Mouse (Mus musculus) kidney, postnatal 25 days (tissue): ENCODE results near the gene BC005624.

Source experiments
- DNase-seq, 2 experiments: peaks; one replicate each; pipeline ENCODE4 v3.0.0; 2021; ENCODE audit warnings: mixed read lengths in 2 of 2

BC005624 gene

DNA sequence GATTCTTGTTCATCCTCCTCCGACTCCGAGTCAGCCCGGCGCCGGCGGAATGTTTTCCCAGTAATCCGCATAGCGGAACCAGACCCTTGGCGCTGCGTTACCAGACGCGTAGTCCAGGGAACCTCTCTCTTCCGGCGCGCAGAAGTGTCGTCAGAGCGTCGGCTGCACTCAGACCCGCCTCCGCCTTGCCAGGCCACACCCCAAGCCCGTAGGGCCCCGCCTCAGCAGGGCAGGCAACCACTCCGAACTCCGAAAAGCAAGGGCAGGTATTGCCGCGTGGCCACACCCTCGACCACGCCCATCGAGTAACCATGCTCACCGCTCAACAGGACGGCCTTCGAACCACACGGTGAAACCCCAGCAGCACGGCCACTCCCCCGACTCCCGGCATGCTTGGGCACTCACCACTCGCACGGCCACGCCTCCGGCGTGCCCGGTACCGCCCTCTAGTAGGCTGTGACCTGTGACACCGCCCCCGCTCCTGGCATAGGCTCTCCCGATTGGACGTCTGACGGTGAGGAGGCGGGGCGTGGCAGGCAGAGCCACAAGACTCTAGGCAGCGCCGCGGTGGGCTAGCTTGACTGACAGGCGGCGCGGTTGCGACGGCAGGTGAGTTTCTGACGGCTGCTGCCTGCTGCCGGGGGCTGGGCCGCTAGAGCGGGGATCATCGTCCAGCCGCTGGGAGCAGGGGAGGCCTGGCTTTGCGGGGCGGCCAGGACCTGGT lies at the start of gene BC005624, which contains the start of gene Usp20:
Gene BC005624 (minus strand): TSS at position 412 of the 724 bp plus-strand sequence.
Gene Usp20 (plus strand): TSS at position 490 of the 724 bp plus-strand sequence.
- peak; percentile 100 for DNase-seq

GRCm38 (mm10) chr2:31026642-31027041 lies 44.6 kb upstream of the BC005624 start:
- no peak for DNase-seq

- peak; percentile 46 to 78 for DNase-seq
These were observed 43.5 kb upstream of the BC005624 start for GRCm38 (mm10) chr2:31025458-31025857.

- DNase-seq = peak in 1 of 2 experiments; percentile 74
These were observed 42.8 kb upstream of the BC005624 start for GRCm38 (mm10) chr2:31024618-31025370.

DNA sequence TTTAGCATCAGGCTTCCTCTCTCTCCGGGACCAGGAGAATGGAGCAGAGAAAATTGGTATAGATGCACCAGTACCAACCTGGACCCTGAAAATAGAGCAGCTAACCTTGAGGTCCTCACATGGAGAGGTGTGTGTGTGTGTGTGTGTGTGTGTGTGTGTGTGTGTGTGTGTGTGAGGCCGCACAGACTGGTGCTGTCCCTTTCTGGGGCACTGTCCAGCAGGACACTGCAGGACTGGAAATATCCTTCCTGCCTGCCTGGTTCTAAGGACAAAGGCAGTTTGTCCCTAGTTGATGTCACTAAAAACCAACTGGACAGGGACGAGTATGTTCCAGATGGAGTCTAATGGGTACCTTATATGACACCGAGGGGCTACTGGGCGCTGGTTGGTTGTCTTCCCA lies 41.9 kb upstream of the BC005624 start:
- DNase-seq = no peak

GRCm38 (mm10) chr2:31020202-31020601 lies 38.2 kb upstream of the BC005624 start:
- no peak for DNase-seq

DNA sequence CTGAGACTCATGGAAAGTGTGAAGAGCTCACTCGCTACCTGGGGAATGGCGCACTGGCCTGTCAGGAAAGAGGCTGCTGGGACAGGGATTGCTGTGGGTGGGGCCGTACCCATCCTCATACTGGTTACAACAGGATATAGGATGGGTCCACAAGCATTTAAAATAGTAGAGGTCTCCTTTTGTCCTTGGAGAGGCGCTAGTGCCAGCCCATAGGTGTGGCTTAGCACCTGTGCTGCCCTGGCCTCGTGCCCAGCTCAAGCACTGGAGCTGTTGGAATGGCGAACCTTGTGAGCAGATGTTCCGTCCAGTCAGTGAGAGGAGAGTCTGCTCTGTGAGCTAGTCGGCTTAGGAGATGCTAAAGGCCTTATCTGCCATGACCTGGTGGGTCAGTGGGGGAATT lies 37.0 kb upstream of the BC005624 start:
- DNase-seq = peak in 1 of 2 experiments; percentile 59

- DNase-seq = no peak
These were observed 36.5 kb upstream of the BC005624 start for GRCm38 (mm10) chr2:31018519-31018918.

GRCm38 (mm10) chr2:31017625-31018317 lies 35.8 kb upstream of the BC005624 start:
- DNase-seq = no peak

DNA sequence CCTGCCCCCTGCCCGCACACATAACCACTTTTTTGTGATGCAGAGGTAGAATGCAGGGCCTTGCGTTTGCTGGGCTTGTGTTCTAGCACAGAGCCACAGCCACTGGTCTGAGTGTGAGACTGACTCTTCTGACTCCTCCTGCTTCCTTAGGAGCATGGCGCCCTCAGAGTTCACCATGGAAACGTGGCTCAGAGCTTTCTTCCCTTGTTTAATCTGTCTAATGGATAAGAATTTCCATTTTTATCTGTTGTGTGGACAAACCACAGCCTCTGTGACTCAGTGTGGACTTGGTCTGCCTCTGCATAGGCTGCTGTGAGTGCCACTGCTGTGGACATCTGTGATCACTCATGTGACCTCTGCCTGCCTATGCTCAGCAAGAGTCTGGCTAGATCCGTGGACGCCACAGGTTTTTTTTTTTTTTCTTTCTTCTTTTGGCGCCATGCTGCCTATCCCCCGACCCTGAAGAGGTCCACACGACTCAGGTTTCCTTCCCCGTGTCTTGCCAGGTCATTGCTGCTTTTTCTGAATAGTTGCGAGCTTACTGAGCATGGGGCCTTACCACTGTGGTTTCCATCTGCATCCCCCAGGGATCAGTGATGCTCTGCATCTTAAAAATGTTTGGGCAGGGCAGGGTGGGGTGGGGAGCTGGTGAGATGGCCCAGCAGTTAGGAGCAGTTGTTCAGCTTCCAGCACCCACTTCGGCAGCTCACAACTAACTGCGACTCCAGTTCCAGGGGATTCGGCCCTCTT lies 31.5 kb upstream of the BC005624 start:
- DNase-seq = no peak

DNA sequence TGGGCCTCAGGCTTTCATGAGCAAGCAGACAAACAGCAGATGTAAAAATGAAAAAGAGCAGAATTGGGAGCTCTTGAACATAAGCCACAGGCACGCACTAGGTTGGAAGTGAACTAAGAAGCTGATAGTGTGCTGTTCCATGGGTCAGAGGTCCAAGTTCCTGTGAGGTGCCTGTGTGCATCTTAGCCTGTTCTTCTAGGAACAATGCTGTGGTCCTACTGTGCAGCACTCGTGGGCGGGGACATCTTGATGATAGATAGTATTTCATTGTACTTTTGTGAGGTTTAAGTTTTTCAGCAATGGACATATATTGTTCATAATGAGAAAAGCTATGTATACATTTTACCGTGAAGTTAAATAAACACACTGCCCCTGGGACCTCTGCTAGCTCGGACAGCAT lies 25.2 kb upstream of the BC005624 start:
- DNase-seq = no peak

DNA sequence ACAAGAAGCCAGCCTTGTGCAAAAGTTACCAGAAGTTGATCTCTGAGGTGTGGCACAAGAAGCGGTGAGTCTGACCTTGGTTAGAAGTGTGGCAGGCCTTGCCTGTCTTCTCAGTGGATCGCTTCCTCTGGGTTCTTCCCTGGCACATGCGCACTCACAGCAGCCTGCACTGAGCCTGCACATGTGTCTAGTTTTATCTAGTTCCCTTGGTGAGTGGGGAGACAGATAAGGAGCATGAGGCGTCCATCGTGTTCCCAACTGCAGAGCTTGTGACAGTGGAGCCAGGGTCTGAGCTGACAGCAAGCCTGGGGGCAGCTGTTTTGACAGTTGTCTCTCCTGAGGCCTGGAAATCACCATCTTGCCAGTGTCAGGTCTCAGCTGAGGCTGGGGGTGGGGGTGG lies 24.4 kb upstream of the BC005624 start:
- DNase-seq = peak in 1 of 2 experiments; percentile 28

DNA sequence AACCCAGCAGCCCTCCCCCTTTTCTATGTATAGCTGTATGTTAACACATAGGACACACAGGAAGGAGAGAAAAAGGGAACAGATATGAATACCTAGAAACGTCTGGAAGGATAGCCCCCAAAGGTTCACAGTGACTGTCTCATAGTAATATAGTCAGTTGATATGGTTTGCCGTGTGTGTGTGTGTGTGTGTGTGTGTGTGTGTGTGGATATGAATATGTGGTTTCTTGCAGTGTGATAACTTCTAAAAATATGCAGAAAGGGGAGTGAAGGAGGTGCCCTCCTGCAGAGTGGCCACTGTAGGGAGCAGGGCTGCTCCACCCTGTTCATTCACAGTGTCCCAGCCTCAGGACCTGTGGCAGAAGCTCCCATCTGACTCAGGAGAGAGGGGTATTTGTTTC lies 23.5 kb upstream of the BC005624 start:
- no peak for DNase-seq

- DNase-seq = no peak
These were observed 20.9 kb upstream of the BC005624 start for GRCm38 (mm10) chr2:31002857-31003256.

DNA sequence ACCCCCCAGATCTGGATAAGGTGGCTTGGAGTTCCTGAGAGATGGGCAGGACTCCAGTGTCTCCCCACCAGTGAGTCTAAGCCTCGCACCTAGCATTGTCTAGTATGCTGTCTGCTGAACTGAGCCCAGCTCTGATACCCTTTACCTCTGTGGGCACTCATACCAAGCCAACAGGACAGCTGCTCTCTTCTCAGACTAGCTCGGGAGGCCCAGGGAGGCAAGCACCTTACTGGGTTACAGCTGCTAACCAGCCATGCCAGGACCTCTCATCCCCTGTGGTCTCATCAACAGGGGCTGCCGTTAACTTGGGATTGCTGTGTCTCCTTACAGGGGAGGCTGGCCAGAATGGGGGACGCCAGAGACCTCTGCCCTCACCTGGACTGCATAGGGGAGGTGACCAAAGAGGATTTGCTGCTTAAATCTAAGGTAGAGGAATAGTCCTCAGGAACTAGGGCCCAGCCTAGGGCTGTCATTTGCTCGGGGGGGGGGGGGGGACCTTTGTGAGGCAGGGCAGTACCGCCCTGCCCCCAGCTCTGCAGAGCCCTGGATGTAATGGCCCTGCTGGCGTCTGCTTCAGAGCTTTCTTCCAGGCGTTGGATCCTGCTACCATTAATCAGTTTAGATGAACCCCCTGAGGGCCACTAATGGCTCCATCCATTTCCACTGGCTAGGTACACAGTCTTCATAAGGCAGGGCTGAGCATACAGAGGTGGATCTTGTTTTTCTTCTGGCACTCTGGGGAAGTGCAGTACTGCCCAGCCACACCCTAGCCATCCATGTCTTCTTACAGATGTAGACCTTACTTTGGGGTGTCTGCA lies 16.7 kb upstream of the BC005624 start:
- no peak for DNase-seq

GRCm38 (mm10) chr2:30995432-30995996 lies 13.5 kb upstream of the BC005624 start:
- peak; percentile 59 to 82 for DNase-seq

GRCm38 (mm10) chr2:30994853-30995252 lies 12.9 kb upstream of the BC005624 start:
- DNase-seq = no peak

DNA sequence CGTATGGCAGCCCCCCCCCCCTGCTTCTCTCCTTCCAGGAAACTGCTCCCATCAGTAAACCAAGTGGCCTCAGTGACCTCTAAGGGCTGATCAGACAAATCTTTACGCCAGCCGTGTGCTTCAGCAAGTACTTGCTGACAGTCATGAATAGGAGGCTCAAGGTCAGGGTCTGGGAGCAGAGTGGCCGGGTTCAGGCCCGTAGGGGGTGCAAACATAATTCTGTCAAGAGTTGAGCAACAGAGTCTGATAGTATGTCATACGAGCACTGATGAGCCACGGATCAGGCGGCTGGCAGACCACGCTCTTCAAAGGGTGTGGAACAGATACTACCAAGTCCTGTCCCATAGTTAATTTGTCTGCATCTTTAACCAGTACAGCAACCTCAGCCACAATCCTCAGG lies 8.2 kb upstream of the BC005624 start:
- no peak for DNase-seq

- DNase-seq = peak; percentile 65 to 85
These were observed 3.4 kb upstream of the BC005624 start for GRCm38 (mm10) chr2:30985111-30986020.

- DNase-seq = peak in 1 of 2 experiments; percentile 47
These were observed 1.0 kb upstream of the BC005624 start for GRCm38 (mm10) chr2:30983024-30983423.
